Mouse (Mus musculus) frontal cortex, adult (tissue): ENCODE results near the gene Eme1.
A peak's percentile ranks its signal among the peaks of the same experiment; 100 is the strongest.
"Not testable (repeated sequence)": the region's sequence is repeated elsewhere in the genome, so short reads cannot be mapped to it uniquely, and the experiment has no call there.

Source experiments
- ATAC-seq: cut with Nextera tagmentation; 2 replicates; pipeline ENCODE4 v1.9.2; 2017; ENCODE audit warnings: mild to moderate bottlenecking, moderate library complexity, mixed read lengths; ENCODE audit not compliant: low TSS enrichment

Eme1 gene

DNA sequence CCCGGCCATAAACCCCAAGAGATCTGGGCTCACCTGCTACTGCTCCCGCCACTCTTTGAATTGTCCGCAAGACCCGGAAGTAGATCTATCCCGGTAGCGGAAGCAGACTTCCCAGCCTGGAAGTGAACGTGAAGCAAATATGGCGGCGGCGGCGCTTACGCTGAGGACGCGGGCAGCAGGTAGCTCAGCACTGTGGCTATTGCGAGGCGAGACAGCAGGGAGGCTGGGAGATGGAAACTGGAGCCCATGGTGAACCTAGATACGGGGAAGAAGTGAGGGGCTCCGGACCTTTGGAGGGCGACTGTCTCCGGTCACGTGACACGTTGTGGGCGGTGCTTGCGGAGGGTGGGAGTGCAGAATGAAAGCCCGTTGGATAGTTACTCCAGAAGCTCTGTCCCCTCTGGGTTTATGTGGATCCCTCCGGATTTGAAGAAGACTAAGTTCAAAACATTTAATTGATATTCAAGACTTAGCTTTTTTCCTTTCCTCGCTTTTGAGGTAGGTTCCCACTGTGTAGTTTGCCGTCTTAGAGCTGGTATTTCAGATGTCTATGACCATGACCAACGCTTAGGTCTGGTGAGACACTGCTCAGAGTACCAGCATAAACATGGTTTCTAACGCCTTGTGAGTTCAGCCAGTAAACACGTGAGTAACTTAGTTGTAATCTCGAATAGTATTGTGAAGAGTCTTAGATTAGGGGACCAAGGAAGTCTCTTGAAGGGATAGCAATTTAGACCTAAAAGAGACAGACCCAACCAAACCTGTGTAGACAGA lies at the start of gene Eme1, which contains the start of gene Mrpl27:
Eme1 (minus strand) TSS at position 302 of the 774 bp plus-strand sequence.
Mrpl27 (plus strand) TSS at position 105 of the 774 bp plus-strand sequence.
- ATAC-seq, result peak; percentile 96

DNA sequence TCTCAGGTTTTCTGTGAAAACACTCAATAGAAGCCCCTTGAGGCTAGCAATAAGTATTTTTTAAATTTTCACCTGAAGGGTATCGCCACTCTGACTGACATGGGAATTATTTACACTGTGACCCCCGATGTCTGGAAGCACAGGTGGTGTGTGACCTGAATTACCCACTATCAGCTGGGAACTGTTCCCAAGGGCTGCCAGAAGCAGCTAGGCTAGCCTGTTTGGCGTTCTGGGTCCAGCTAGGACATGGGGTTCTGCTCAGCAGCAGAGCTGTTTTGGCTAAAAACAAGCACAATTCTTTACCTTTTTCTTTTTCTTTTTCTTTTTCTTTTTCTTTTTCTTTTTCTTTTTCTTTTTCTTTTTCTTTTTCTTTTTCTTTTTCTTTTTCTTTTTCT lies 48.4 kb upstream of the Eme1 start:
- ATAC-seq, result no peak

DNA sequence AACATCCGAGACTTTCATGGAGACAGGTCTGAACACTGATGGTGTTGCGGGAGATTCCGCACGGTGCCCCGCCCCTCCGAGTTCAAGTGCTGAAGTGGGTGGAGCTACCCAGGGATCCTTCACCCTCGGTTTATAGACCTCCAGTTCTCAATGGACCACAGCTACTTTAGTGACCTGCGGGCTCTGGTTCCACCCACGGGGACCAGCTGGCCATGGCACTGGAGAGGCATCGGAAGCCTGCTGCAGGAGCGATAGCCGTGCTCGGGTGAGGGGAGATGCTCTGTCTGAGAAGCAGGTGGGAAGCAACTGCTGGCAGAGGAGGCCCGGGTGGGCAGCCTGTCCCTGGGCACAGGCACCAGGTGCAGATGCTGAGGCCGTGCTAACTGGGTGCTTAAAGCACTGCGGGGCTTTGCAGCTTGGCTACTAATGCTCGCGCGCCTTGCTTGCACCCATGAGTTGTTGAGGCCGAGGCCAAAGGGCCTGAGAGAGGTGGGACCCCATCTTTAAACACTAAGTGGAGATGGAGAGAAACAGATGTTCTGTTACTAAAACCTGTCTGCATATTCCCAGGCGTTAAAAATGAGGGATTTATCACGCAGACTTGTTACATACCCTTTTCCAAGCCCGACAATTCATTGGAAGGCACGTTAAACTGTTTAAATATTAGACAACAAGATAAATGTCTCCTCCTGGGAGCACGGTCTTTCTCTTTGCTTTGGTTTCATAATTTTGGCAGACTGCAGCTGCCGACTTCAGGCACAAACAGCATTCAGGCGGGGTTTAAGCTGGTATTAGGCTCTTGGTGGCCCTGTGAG lies 47.8 kb upstream of the Eme1 start:
- ATAC-seq, result no peak

DNA sequence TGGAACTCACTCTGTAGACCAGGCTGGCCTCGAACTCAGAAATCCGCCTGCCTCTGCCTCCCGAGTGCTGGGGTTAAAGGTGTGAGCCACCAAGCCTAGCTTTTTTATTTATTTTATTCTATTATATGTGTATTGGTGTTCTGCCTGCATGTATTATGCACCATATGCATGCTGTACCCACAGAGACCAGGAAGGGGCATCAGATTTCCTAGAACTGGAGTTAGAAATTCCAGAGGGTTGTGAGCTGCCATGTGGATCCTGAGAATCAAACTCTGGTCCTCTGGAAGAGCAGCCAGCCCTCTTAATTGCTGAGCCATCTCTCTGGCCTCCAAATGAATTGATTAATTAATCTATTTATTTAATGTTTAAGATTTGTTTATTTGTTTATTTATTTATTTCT lies 45.6 kb upstream of the Eme1 start:
- ATAC-seq, result no peak

DNA sequence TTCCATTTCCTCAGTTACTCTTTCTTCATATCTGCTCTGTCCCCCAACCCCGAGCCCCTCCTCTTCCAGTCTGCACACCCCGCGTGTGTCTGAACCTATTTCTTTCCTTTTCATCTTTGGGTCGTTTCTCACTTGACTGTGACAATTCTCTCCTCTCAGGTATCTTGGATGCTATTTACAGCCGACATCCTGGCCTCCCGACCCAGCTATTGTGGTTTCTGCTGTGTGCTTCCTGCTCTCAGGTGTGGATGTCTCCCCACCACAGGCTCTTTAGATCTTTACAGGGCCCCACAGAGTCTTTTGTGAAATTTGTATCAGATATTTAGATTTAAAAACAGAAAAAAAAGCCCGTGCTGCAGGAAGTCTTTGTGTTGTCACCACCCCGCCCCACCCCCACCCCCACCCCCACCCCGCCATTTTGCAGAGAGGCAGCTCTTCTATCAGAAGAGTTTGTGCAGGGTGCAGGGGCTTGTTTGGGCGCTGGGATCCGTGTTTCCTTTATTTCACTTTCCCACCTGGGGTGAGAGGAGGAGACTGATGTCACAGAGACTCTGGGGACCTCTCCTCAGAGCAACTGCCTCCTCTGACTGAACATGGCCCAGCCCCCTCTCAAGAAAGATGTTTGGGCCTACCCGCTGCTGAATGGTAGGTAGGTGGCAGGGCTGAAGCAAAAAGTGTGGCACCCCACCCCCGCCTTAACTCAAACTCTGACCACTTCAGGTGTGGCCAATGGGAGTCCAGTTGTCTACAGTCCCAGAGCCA lies 44.1 kb upstream of the Eme1 start:
- no peak for ATAC-seq

DNA sequence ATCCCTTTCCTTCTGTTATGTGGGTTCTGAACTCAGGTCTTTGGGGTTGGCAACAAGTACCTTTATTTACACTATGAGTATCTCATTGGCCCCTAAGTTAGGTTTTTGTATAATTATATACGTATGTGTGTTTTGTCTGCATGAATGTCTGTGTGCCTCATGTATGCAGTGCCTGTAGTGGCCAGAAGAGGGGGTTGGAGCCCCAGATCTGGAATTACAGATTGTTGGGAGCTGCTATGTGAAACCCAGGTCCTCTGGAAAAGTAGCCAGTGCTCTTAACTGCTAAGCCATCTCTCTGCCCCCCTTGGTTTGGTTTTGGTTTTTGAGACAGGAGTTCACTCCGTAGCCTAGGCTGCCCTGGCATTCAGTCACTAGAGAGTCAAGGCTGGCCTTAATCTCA lies 43.4 kb upstream of the Eme1 start:
- ATAC-seq, result no peak

DNA sequence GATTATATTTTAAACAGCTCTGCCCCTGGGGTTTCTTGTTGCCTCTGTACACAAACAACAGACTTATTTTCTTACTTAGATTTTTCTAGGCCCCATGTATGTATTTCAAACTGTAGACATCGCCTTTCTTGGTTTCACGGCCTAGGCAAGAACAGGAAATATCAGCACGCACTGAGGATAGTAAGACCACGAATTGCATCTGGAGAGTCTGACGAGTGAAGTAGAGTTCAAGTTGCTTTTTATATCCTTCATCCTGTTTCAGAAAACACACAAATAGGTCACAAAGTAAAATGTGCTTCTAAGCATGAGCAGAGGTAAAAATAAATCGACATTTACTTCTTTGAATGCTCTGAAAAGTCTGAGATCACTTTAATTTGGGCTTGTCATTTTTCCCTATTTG lies 41.7 kb upstream of the Eme1 start:
- ATAC-seq, result no peak

DNA sequence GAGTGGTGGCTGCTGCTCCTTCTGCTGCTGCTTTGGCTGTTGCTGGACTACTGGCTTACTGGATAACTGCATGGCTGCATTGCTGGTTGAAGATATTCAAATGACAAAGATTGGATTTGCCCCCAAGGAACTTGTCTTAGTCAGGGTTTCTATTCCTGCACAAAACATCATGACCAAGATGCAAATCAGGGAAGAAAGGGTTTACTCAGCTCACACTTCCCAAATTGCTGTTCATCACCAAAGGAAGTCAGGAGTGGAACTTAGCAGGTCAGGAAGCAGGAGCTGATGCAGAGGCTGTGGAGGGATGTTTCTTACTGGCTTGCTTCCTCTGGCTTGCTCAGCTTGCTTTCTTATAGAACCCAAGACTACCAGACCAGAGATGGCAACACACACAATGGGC lies 38.7 kb upstream of the Eme1 start:
- ATAC-seq, result not testable (repeated sequence)

DNA sequence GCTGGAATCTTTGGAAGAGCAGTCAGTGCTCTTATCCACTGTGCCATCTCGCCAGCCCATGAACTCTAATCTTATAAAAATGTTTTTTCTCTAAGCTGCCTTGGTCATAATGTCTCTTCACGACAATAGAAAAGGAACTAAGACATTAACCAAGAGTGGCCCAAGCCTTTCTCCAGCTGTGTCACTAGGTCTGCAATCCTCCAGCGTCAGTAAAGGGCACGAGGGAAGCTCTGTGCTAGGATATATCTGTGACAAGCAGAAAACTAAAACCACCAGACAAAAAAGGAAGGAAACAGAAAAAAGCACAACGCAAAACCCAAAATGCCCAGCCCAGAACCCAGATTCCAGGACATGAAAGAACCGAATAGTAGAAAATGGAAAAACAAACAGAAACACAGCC lies 33.4 kb upstream of the Eme1 start:
- no peak for ATAC-seq

DNA sequence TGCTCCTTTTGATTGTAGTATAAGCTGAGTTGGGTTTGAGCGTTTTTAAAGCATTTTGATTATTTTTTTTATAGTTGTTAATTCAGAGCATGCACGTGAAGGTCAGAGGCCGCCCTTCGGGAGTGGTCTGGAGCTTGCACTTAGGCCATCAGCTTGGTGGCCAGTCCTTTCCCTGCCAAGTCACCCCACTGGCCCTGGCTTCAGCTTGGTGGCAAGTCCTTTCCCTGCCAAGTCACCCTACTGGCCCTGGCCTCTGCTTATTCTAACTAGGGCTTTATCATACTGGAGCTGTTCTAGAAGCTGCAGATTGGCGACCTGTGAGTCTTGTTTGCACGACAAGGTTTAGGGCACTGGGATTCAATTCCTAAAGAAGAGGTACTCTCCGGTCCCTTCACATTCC lies 28.7 kb upstream of the Eme1 start:
- no peak for ATAC-seq

DNA sequence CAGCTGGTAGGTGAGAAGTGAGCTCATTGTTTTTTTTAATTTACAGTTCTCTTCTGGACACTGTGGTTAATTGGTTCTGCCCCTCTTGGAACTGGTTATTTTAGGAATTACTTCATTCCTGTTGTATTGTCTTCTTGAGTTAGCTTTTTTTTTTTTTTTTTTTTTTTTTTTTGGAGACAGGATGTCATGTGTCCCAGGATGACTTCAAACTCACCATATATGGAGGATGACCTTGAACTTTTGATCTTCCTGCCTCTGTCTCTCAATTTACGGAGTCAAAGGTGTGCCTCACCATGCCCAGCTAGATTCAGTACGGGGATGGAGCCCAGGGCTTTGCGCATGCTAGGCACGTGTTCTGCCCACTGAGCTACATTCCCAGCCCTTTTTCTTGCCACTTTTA lies 27.9 kb upstream of the Eme1 start:
- no peak for ATAC-seq

DNA sequence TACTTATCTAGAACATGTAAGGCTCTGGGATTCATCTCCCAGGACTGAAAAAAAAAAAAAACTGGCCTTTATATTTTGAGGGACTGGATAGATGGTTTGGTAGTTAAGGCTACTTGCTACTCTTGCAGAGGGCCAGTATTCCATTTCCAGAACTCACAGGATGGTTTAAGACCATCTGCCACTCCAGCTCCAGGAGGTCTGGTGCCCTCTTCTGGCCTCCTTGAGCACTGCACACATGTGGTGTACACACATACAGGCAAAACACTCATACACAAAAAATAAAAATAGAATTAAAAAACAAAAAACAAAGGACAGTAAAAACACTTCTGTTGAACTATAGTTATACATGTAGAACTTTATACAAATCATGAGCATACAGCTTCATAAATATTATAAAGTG lies 26.9 kb upstream of the Eme1 start:
- ATAC-seq, result no peak

DNA sequence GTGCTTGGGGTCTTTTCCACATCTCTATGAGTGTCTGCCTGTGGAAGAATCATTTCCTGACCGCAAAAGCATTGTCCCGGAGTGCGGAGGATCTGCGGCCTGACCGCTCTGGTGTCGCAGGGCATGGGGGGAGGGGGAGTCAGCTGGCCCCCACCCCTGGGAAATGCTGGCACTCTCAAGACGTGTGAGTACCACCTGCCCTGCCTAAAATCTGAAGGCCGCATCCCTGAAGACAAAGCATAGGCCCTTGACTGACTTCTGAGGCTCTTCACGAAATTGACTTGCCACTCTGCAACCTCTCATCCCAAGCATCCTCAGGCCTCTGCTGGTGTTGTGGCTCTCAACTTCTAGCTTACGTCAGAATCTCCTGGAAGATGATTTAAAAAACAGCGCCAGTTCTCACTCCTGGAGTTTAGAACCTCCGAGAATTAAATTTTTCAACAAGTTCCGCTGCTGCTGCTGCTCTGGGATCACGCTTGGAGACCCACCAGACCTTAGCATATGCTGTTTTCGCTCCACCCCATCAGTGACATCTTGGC lies 23.9 kb upstream of the Eme1 start:
- peak; percentile 62 for ATAC-seq

DNA sequence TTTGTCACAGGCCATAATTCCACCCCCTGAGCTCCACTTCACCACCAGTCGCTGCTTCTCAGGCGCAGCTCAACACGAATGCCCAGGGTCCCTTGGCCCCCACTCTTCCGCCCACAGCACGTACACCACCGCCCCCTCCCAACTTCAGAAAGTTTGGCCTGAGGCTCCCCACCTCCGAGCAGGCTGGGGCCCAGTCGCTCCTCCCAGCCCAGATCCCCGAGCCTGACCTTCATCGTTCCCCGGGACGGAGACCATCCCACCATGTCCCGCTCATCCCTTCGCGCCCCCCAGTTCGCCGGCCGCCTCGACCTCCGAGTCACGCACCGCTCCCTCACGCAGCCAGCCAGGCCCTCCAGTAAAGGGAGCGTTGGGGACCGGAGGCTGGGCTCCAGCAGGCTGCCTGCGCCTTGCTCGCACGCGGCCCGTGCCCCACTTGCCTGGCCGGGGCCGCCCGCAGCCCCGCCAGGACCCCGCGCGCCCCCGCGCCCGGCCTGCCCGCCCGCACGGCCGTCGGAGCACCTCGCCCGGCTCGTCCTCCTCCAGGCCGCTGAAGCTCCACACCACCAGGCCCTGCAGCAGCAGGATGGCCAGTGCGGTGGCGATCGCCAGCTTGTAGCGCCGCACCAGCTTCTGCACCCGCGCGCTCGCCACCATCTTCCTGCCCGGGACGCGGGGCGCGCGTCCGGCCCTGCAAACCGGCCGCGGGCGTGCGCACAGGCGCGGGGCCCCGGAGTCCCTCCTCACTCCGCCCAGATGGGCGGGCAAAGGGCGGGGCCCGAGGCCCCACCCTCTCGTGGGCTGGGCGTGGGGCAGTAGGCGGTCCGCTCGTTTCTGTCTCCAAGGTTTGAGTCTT lies 23.2 kb upstream of the Eme1 start, which contains the start of gene Xylt2:
Xylt2 (minus strand) TSS at position 762 of the 853 bp plus-strand sequence.
- peak; percentile 82 for ATAC-seq

DNA sequence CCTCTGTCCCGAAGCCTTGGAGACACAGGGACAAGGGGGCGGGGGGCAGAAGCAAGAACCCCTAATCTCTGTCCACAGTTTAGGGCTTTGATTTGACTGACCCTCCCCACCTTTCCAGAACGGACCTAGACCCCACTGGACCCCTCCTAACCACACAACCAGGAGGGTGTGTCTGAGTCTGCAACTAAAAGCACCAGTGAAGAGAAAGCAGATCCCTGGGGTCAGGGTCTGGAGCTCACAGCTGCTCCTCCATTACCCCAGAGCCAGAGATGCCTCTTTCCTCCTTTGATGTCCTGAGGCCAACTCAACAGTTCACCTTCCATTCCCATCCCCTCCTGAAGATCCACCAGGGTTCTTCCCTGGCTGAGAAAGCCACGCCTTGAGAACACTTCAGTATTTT lies 22.5 kb upstream of the Eme1 start:
- ATAC-seq, result no peak

DNA sequence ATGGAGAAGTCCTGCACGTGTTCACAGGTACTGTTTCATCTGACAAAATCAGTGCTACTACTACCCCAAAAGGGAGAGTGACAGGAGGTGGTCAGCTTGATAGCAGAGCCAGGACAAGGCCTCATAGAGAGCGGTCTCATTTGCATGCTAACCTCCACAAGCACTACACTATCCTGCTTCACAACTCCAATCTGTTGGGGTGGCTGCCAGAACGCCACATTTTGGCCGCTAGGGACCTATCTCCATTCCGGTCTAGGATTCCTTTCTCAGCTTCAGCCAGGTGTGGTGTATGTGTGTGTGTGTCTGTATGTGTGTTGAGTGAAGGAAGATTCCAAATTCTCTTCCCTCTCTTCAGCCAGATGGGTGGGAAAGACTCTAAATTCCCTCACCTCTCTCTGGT lies 21.7 kb upstream of the Eme1 start:
- no peak for ATAC-seq

DNA sequence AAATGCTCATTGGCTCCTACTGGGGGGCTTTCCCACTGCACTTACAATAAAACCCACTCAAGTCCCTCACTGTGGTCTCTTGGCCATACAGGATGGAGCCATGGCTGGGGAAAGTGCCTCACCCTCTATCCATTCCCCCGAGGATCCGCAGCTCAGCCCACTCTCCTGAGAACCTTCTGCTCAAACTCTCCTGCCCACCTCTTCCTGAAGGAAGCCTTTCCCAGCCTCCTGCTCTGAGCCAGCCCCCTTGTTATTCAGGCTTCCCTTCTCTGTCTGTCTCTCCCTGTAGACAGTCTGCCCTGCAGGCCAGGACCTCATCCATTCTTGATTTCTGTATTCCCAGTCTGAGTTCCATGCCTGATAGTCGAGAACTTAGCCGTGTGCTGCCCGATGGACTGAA lies 21.2 kb upstream of the Eme1 start:
- peak; percentile 62 for ATAC-seq

DNA sequence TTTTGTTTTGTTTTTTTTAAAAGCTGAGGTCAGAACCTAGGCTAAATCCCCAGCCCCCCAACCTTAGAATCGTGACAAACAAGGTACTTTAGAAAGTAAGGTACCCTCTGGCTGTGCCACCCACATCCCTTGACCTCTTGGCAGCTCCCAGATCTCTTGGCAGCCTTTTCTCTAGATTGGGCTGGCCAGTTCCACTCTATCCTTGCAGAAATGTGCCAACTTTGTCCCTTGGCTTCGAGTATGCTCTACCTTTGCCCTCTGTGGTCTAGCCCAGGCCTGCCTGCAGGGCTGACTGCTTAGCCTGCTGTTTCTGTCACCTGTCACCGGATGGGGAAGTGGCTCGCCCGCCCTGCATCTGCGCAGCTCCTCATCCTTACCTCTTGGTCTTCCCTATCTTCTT lies 11.5 kb upstream of the Eme1 start:
- no peak for ATAC-seq

DNA sequence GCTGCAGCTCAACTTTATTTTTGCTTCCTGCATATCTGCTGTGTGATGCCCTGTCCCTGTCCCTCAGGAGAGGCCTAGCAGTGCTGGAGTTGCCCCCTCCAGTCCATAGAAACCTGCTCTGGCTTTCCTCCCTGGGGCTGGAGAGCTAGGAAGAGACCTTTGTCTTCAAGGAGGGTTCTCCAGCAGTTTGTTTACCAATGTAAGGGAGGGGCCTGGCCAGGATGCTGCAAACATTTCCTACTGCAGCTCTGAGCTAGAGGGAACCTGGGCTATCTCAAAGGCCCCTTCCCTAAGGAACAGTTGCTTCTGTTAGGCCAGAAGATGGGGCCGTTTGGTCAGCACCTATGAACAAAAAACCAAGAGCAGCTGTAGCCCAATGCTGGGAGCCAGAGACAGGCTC lies 7.6 kb upstream of the Eme1 start:
- no peak for ATAC-seq

DNA sequence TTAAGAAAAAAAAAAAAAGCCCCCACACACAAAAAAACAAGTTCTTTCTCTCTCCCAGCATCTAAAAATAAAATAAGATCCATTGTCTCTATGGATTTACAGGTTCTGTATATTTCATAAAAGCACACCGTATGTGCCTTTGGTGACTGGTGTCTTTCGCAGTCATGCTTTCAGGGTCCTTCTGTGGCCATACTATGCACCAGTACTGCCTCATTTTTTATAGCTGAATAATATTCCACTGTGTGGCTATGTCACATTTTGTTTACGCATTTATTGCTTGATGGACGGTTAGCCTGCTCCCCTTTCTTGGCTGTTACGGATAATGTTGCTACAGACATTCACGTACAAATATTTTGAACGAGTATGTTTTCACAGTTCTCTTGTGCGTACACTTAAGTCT lies 791 bp downstream of the Eme1 start:
- ATAC-seq, result no peak

DNA sequence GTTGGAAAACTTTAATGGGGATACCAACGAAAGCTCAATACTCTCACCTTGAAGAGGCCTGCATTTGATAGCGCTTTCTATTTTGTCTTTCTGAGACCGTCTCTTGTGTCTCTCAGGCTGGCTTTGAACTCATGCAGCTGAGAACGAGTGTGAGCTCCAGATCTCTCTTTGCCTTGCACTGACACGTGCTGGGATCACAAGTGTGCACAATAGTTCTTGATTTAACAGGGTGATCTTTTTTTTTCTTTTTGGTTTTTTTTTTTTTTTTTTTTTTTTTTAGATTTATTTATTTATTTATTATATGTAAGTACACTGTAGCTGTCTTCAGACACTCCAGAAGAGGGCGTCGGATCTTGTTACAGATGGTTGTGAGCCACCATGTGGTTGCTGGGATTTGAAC lies 2.5 kb downstream of the Eme1 start:
- ATAC-seq, result not testable (repeated sequence)
